Comparison of ENCODE assay signal across 9 mouse cellular contexts in the genomic region with DNA sequence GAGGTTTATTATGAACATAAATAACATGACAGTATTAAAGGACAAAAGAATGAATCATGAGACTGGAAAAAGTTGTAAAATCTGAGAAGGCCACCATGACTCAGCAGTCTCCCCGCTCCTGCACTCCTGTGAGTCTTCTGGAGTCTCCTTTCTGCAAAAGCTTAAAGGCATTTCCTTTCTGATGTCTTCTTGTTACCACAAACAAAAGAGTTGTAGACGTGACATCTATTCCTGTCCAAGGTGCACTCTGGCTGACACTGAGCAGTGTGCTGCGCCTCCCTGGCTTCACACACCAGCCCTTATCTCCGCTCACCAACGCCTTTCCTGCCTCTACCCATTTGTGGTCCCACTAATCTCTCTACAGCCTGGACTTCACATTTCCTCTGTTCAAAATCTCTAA. TPM values are rescaled to one million over a fixed set of nuclear protein-coding genes. Genes with fewer than 3 reads are reported as not detected.
DNase-seq lines count a peak whose midpoint lies in the region; ATAC-seq and TF ChIP-seq lines count a peak whose summit lies in the region.
"Had no signal": no experiment of that assay in that cellular context is flagged by ENCODE, and none has a peak within 500 bp of the region (broad histone marks: within the 10 kb centered on the region; RNA-seq: fewer than 3 reads in every experiment).

No protein-coding gene starts in this region.

- WGBS in heart, embryonic 14.5 days: 23% methylated on average over 5 of the region's 5 CpGs
- WGBS in stomach, embryonic 14.5 days: 60% methylated on average over 5 of the region's 5 CpGs

- H3K36me3 ChIP-seq in heart, embryonic 14.5 days (ENCODE audit: control insufficient read depth, insufficient read depth, low read length): no peaks in the 10 kb centered on the region
- no peaks in the 10 kb centered on the region for H3K36me3 ChIP-seq in stomach, embryonic 14.5 days (ENCODE audit: control insufficient read depth, insufficient read depth, low read length)
- H3K36me3 ChIP-seq: limb, embryonic 13.5 days had no signal

- no peaks in the 10 kb centered on the region for H3K9me3 ChIP-seq in heart, embryonic 14.5 days (ENCODE audit: control insufficient read depth, low read length)
- H3K9me3 ChIP-seq in stomach, embryonic 14.5 days (ENCODE audit: control insufficient read depth, low read depth, low read length): no peaks in the 10 kb centered on the region
- H3K9me3 ChIP-seq: limb, embryonic 13.5 days had no signal

- TF ChIP-seq CTCF in gastrocnemius, adult 2 months (IDR thresholded peaks at IDR 0.05): no peak

- H3K27me3 ChIP-seq in heart, embryonic 14.5 days (ENCODE audit: control insufficient read depth, insufficient read depth, low read length): no peaks in the 10 kb centered on the region
- no peaks in the 10 kb centered on the region for H3K27me3 ChIP-seq in stomach, embryonic 14.5 days (ENCODE audit: control insufficient read depth, insufficient read depth, low read length)
- H3K27me3 ChIP-seq: limb, embryonic 13.5 days had no signal

- H3K4me1 ChIP-seq in heart, embryonic 14.5 days (ENCODE audit: control insufficient read depth in 2 of 2, insufficient read depth in 2 of 2, low read length in 2 of 2): peaks cover 7 to 20% of the 10 kb centered on the region in 2 experiments
- H3K4me1 ChIP-seq in stomach, embryonic 14.5 days (ENCODE audit: control insufficient read depth, insufficient read depth, low read length): no peaks in the 10 kb centered on the region
- H3K4me1 ChIP-seq: limb, embryonic 13.5 days had no signal

- peak; percentile 27 for DNase-seq in gastrocnemius, adult 2 months
- DNase-seq in gastrocnemius, adult 8-10 months (ENCODE audit: low spot score in 2 of 2): no peak
- DNase-seq in kidney, postnatal 36 days: peak; percentile 47 to 70
- DNase-seq in ovary, postnatal 36 days (ENCODE audit: low spot score): no peak
- no peak for DNase-seq in thymus, postnatal 36 days
- no peak for DNase-seq in retina, postnatal 1 day

- H3K9ac ChIP-seq in heart, embryonic 14.5 days (ENCODE audit: low read length): no peak overlapping the region
- H3K9ac ChIP-seq in stomach, embryonic 14.5 days (replicated peaks; ENCODE audit: low read depth, low read length): no peak overlapping the region
- H3K9ac ChIP-seq: limb, embryonic 13.5 days had no signal

- ATAC-seq in heart, embryonic 14.5 days (ENCODE audit: insufficient number of reproducible peaks, insufficient read depth, low FRiP score, low read depth): peak; percentile 94
- ATAC-seq in stomach, embryonic 14.5 days (ENCODE audit: insufficient number of reproducible peaks, insufficient read depth, low FRiP score, low read depth): peak; percentile 33; the same call in 1 of the 2 replicates

- H3K27ac ChIP-seq in gastrocnemius, adult 2 months: peak overlapping the region; percentile 65
- H3K27ac ChIP-seq in heart, embryonic 14.5 days (replicated peaks in 1 of 2; ENCODE audit: control insufficient read depth in 1 of 2, insufficient read depth in 1 of 2, low read depth in 2 of 2, low read length in 2 of 2): peak overlapping the region in 1 of 2 experiments; percentile 61; a peak in 2 of 4 replicates
- H3K27ac ChIP-seq in stomach, embryonic 14.5 days (ENCODE audit: low read length): no peak overlapping the region
- H3K27ac ChIP-seq: limb, embryonic 13.5 days had no signal

- no peak overlapping the region for H3K4me2 ChIP-seq in heart, embryonic 14.5 days (ENCODE audit: low read length)
- H3K4me2 ChIP-seq in stomach, embryonic 14.5 days (replicated peaks; ENCODE audit: low read depth, low read length): no peak overlapping the region
- H3K4me2 ChIP-seq: limb, embryonic 13.5 days had no signal

- no peak overlapping the region for H3K4me3 ChIP-seq in gastrocnemius, adult 2 months
- no peak overlapping the region for H3K4me3 ChIP-seq in heart, embryonic 14.5 days (ENCODE audit: control insufficient read depth in 1 of 2, insufficient read depth in 1 of 2, low read depth in 1 of 2, low read length in 2 of 2)
- H3K4me3 ChIP-seq in stomach, embryonic 14.5 days (ENCODE audit: low read depth, low read length): no peak overlapping the region
- H3K4me3 ChIP-seq: limb, embryonic 13.5 days had no signal

- intact Hi-C loops in gastrocnemius, adult 2 months (cut with DNase I): loop anchor here (5.0 kb wide), 1 partner anchor 167 kb away; no protein-coding TSS in a partner anchor

RNA-seq across cellular contexts. Expression of a gene that starts 38.8 kb away (rescaled TPM):
- 1 to 10 TPM; 1.5 to 3.6 TPM for total RNA-seq in gastrocnemius, adult 2 months (2021)
- 1 to 10 TPM; 1.6 to 2.8 (median 2.1) TPM for total RNA-seq in gastrocnemius, adult 8-10 months (2022)
- 10.3 and 11.2 TPM in 2 replicates for polyA plus RNA-seq in heart, embryonic 14.5 days (2014; fragmentation: Nextera tagmentation; extraction: Ambion mirVana)
- polyA plus RNA-seq in stomach, embryonic 14.5 days (2014; fragmentation: Nextera tagmentation; extraction: Ambion mirVana): 8.9 and 11.6 TPM in 2 replicates

Comparison
In these comparisons a context has a peak if more than half of its experiments do, and no peak if none do; other contexts are left out.
1. DNase-seq: peak in gastrocnemius, adult 2 months (single experiment) and kidney, postnatal 36 days (2 of 2); none in gastrocnemius, adult 8-10 months (0 of 2), ovary, postnatal 36 days (single experiment), thymus, postnatal 36 days (0 of 2) and retina, postnatal 1 day (single experiment).